Mouse (Mus musculus) subcutaneous adipose tissue, adult 2 months (tissue): ENCODE measurements around the gene Gm3676. TPM values are rescaled to one million over a fixed set of nuclear protein-coding genes. Genes with fewer than 3 reads are reported as not detected.

ENCODE experiments used
- polyA plus RNA-seq: library from polyadenylated mRNA; depleted of rRNA; stranded (reverse); fragments of >200 nt; gene quantifications from 2 replicates; pipeline ENCODE4 v1.2.3, GENCODE M21; 2012; ENCODE audit warnings: low replicate concordance; rRNA removed

Gene Gm3676
- polyA plus RNA-seq: not detected in 2 replicates

GRCm38 (mm10) chr14:41646387-41646786, at the start of gene Gm3676:
Gene Gm3676 (minus strand): TSS chr14:41646487.

GRCm38 (mm10) chr14:41624512-41624911, 21.8 kb downstream of the Gm3676 start, which contains the start of gene Gm3072:
Gene Gm3072 (minus strand): TSS chr14:41624612.

Other genes starting within 250 kb of the Gm3676 start
- gene Gm6482, start 238.2 kb downstream of the Gm3676 start, polyA plus RNA-seq: not detected in 2 replicates
- gene Gm7954, start 193.0 kb downstream of the Gm3676 start, polyA plus RNA-seq: not detected in 2 replicates
- not detected in 2 replicates for gene Gm3486, start 157.0 kb downstream of the Gm3676 start, polyA plus RNA-seq
- gene Gm7970, start 90.9 kb downstream of the Gm3676 start, polyA plus RNA-seq: not detected in 2 replicates
- gene 1700049E17Rik2, start 73.3 kb downstream of the Gm3676 start, polyA plus RNA-seq: not detected in 2 replicates
- not detected in 2 replicates for gene Gm3072, start 21.9 kb downstream of the Gm3676 start, polyA plus RNA-seq
- gene Gm8068, start 55.4 kb upstream of the Gm3676 start, polyA plus RNA-seq: not detected in 2 replicates
- not detected in 2 replicates for gene Gm7929, start 104.1 kb upstream of the Gm3676 start, polyA plus RNA-seq
- not detected in 2 replicates for gene Gm47189, start 126.0 kb upstream of the Gm3676 start, polyA plus RNA-seq